Mouse (Mus musculus): Measurements from ENCODE around the gene Hoxd8. TPM values are rescaled to one million over a fixed set of nuclear protein-coding genes. Genes with fewer than 3 reads are reported as not detected.

The Hoxd8 gene
- total RNA-seq, 2 experiments from 2014 or later: 0.65 to 2.3 TPM

DNA sequence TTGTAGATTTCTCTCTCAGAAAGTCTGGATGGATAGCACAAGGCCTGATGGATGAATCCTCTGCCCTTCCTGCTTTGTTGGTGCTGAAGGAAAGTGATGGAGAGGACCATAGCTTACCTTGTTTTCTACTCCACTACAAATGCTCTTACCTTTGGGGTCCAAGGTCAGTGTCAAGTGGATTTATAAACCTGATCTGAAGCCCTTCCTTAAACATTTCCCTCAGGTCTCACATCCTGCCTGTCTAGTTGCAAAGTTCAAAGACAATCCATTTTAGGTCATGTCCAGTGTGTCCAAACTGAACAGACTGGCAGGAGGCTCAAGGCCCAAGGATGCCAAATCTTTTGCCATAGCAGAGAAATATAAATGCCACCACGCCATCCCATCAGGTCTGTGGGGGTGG is 47.4 kb downstream of the Hoxd8 start:
- no peak for DNase-seq

DNA sequence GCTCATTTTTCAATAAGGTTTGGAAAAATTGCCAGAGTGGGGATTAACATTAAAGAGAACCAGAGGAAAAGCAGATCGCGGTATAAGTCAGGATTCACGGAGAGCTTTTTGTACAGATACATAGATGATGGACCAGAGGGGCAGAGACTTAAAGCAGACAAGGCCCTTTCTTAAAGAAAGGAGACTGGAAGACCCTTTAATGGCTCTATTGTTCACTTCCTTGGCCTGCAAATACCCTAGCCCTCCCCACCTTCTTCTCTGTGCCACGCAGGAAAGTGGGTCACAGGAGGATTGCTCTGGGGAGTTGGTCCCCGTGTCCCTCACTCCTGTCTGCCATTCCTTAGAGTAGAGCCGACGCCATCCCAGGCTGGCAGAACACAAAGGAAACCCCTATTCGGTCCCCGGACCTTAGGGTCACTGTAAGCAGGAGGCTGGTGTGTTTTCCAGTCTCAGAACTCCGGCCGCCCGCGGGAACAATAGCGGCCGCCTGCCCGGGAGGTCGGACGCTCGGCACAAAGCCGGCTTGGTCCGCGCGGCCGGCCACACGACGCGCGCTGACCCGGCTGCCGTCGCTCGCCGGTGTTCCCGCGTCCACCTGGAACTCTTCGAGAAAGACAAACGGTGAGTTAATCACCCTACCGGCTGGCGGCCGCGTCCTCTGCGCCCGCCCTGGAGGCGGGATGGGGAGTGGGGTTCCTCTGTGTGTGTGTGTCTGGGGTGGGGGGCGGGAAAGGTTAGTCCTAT is 48.2 kb downstream of the Hoxd8 start:
- DNase-seq: no peak

DNA sequence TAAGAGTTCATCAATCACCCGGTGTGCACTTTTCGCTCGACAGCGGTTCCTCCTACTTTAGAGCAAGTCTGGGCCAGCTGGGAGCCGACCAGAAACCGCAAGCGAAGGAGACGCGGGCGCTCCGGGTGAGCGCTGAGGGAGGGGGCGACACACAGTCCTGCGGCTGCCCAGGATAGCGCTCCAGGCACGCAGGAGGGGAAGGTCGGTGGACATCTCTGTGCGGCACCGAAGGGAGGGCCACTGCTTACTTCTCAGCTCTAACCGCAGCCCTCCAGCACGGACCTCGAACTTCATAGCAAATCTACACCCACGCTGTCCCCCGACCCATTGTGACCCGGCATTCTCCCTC is 48.7 kb downstream of the Hoxd8 start:
- DNase-seq: no peak

DNA sequence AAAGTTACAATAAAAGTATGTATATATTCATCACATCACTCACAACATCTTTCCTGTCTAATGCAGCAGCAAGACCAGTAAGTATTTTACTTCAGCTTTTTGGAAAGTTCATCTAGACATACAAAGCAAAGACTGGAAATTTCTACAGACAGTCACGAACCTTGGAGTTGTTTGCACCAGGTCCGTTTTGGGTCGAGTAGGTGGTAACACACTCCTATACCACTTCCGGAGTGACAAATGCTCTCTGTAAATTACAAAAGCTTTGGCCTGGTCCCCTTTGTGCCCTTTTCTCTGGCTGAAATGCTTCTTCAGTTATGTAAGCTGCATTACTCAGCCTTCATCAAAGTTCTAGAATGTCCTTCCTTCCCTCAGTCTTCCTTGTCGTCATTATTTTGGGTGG is 49.3 kb downstream of the Hoxd8 start:
- no peak for DNase-seq

Small RNA genes within 50 kb of the gene (microRNA-seq; reads per million reads assigned to microRNA genes)
- gene Gm44463: 0 reads per million in 2 experiments
- 1,211 to 2,060 reads per million in 2 experiments for gene Mir10b

Other genes with a start within 250 kb of the Hoxd8 start
- 10 to 100 TPM; 21.4 to 26.8 TPM for gene Lnpk, start 125.2 kb upstream of the Hoxd8 start, total RNA-seq (2021)
- gene Evx2, start 45.1 kb upstream of the Hoxd8 start, total RNA-seq (2021): not detected
- not detected for gene Hoxd13, start 36.3 kb upstream of the Hoxd8 start, total RNA-seq (2021)
- not detected for gene Hoxd12, start 29.6 kb upstream of the Hoxd8 start, total RNA-seq (2021)
- not detected for gene Hoxd11, start 25.1 kb upstream of the Hoxd8 start, total RNA-seq (2021)
- not detected for gene Hoxd10, start 12.7 kb upstream of the Hoxd8 start, total RNA-seq (2021)
- gene Hoxd9, start 6.9 kb upstream of the Hoxd8 start, total RNA-seq (2021): under 1 TPM; 0.15 to 0.44 TPM
- not detected for gene Hoxd3, start 7.3 kb downstream of the Hoxd8 start, total RNA-seq (2021)
- gene Hoxd4, start 7.3 kb downstream of the Hoxd8 start, total RNA-seq (2021): under 1 TPM; 0.25 to 0.26 TPM
- not detected for gene Gm28230, start 22.1 kb downstream of the Hoxd8 start, total RNA-seq (2021)
- gene Hoxd1, start 58.4 kb downstream of the Hoxd8 start, total RNA-seq (2021): not detected
- 100 to 1,000 TPM; 125 to 138 TPM for gene Mtx2, start 121.2 kb downstream of the Hoxd8 start, total RNA-seq (2021)

Measured in heart, adult 18-20 months (tissue).